Mouse (Mus musculus) left cerebral cortex, adult 6 months (tissue): Measurements from ENCODE around the gene Tmem101. TPM values are rescaled to one million over a fixed set of nuclear protein-coding genes. Genes with fewer than 3 reads are reported as not detected.

Experiments used
- long read RNA-seq, 2 experiments: library from polyadenylated mRNA; unstranded; transcript quantifications; one replicate each; pipeline ENCODE4 v2.0.0; 2019 to 2020
- polyA plus RNA-seq: library from polyadenylated mRNA; unstranded; fragments of <200 nt; fragmentation: Nextera tagmentation; gene quantifications from 2 replicates; pipeline ENCODE4 v1.2.3, GENCODE M21; 2021

Gene Tmem101
- 35.3 and 47.1 TPM in 2 replicates for polyA plus RNA-seq
- long read RNA-seq, experiment 1, transcript Tmem101-201 (4 exons, 1,574 nt), result major isoform, 131 of 151 reads
- long read RNA-seq, experiment 1, partial matches to known transcripts, result 8 of 151 reads
- long read RNA-seq, experiment 1, other reads (novel, unspliced or antisense), result 12 of 151 reads
- long read RNA-seq, experiment 2, transcript Tmem101-201 (4 exons, 1,574 nt), result major isoform, 51 of 63 reads
- long read RNA-seq, experiment 2, partial matches to known transcripts, result 6 of 63 reads
- long read RNA-seq, experiment 2, other reads (novel, unspliced or antisense), result 6 of 63 reads

GRCm38 (mm10) chr11:102156039-102156785 lies at the start of gene Tmem101:
Tmem101 (minus strand) TSS chr11:102156404.

GRCm38 (mm10) chr11:102189461-102190436 lies 33.5 kb upstream of the Tmem101 start, which contains the start of gene G6pc3:
G6pc3 (plus strand) TSS chr11:102189620.

DNA sequence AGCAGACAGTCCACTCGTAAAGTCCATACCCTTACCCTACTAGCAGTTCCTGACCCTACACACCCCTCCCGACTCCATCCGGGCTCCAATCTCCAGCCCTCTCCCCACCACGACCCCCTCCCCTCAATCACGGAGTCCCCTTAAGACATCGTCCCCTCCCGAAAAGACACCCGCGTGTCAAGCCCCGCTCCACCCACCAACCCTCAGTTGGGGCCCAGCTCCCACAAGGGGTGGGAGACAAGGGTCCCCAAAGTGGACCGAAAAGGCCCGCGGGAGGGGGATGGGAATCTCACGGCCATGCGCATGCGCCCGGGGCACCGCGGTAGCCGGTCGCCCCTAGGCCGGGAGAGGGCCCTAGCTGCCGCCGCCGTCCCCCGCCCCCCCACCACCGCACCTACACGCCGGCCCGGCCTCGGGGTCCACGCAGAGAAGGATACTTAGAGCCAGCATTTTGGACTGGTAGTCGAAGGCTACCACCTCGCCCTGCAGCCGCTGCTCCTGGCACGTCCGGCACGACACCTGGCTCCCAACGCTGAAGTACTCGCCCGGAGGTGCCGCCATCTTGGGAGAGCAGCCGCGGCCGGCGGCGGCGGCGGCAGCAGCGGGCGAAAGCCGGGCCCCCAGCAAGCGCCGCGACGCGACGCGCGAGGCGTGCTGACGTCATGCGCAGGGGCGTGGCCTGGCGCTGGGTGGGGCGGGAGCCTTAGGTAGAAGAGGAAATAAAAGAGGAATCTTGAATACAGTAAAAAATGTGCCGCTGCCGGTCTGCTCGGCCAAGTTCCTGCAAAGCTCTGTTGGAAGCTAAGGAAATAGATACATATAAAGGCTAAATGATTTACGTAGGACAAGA lies 28.7 kb upstream of the Tmem101 start, which contains the start of gene Lsm12:
TSS of gene Lsm12 (minus strand) at position 651 of the 850 bp plus-strand sequence.

DNA sequence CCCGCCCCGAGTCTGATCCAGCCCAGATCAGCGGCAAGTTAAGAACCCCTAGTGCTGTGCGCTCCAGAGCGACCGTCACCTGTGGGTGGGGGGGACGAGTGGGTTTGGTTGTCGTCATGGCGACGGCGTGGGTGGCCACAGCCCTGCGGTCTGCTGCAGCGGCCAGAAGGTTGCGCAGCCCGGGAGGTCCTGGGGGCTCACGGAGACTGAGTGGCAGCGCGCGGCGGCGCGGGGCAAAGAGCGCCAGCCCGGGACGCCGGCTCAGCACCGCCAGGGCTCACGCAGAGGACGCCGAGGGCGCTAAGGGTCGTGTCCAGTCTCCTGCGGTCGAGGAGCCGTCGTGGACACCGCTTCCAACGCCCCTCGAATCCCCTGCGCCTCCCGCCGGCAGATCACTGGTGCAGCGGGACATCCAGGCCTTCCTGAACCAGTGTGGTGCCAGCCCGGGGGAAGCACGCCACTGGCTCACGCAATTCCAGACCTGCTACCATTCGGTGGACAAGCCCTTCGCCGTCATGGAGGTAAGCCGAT lies 10.7 kb downstream of the Tmem101 start, which contains the start of gene Nags:
TSS of gene Nags (plus strand) at position 43 of the 531 bp plus-strand sequence.

DNA sequence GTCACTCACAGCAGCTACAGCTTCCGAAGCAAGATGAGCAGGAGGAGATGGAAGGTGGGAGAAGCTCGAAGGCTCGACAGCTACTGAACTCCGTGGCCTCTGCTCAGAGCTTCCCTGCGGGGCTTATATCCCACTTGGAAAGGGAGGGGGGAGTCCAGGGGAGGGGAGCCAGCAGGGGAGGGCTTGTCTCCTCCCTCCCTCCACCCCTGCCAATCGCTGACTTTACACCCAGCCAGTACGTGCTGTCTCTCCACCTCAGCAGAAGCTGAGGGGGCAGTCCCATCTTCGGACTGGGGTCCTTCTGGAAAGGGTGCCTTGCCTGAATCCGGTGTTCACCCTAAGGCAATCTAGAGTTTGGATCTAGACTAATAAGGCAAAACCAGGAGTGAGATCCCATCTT lies 48.5 kb downstream of the Tmem101 start, which contains the start of gene Pyy:
TSS of gene Pyy (minus strand) at position 101 of the 400 bp plus-strand sequence.

Other genes with a start within 250 kb of the Tmem101 start
- not detected in 2 replicates for gene Sost, start 189.4 kb downstream of the Tmem101 start, polyA plus RNA-seq
- gene Cfap97d1, start 172.1 kb downstream of the Tmem101 start, polyA plus RNA-seq, result not detected in 2 replicates
- 261 and 289 TPM in 2 replicates for gene Dusp3, start 169.4 kb downstream of the Tmem101 start, polyA plus RNA-seq
- gene Mpp3, start 127.9 kb downstream of the Tmem101 start, polyA plus RNA-seq, result 24.1 and 29.1 TPM in 2 replicates
- gene Cd300lg, start 114.9 kb downstream of the Tmem101 start, polyA plus RNA-seq, result 0.13 TPM in 1 of 2 replicates, not detected in the other
- gene Mpp2, start 67.9 kb downstream of the Tmem101 start, polyA plus RNA-seq, result 31.0 and 37.4 TPM in 2 replicates
- gene Ppy, start 55.1 kb downstream of the Tmem101 start, polyA plus RNA-seq, result not detected in 2 replicates
- gene Pyy, start 48.6 kb downstream of the Tmem101 start, polyA plus RNA-seq, result not detected in 2 replicates
- 0.06 TPM in 1 of 2 replicates, not detected in the other for gene Nags, start 10.9 kb downstream of the Tmem101 start, polyA plus RNA-seq
- 91.0 and 105 TPM in 2 replicates for gene Lsm12, start 28.9 kb upstream of the Tmem101 start, polyA plus RNA-seq
- gene G6pc3, start 33.2 kb upstream of the Tmem101 start, polyA plus RNA-seq, result 24.1 and 27.0 TPM in 2 replicates
- gene Hdac5, start 73.8 kb upstream of the Tmem101 start, polyA plus RNA-seq, result 47.8 and 66.9 TPM in 2 replicates
- gene BC030867, start 92.5 kb upstream of the Tmem101 start, polyA plus RNA-seq, result 1.4 and 1.6 TPM in 2 replicates
- 0.82 and 1.2 TPM in 2 replicates for gene Asb16, start 112.3 kb upstream of the Tmem101 start, polyA plus RNA-seq
- 81.4 and 90.6 TPM in 2 replicates for gene Tmub2, start 128.5 kb upstream of the Tmem101 start, polyA plus RNA-seq
- gene Atxn7l3, start 140.2 kb upstream of the Tmem101 start, polyA plus RNA-seq, result 11.1 and 20.7 TPM in 2 replicates
- 42.1 and 43.3 TPM in 2 replicates for gene Ubtf, start 163.3 kb upstream of the Tmem101 start, polyA plus RNA-seq
- gene Slc4a1, start 209.8 kb upstream of the Tmem101 start, polyA plus RNA-seq, result not detected in 2 replicates
- gene Rundc3a, start 237.0 kb upstream of the Tmem101 start, polyA plus RNA-seq, result 53.3 and 211 TPM in 2 replicates